Mouse (Mus musculus) ES-E14 (cell line): Measurements from ENCODE around the gene Zfyve9. TPM values are rescaled to one million over a fixed set of nuclear protein-coding genes. Genes with fewer than 3 reads are reported as not detected.
A peak's percentile ranks its signal among the peaks of the same experiment; 100 is the strongest.

Experiments used
- DNase-seq: peaks from one replicate; pipeline ENCODE4 v3.0.0-alpha.2; 2013; ENCODE audit warnings: low read depth, low spot score
- H3K27ac ChIP-seq: 2 replicates; pipeline ENCODE4 v1.5.1; 2012; ENCODE audit warnings: low read depth, mild to moderate bottlenecking, low read length, moderate library complexity, mixed read lengths; ENCODE audit not compliant: poor library complexity, insufficient read depth, severe bottlenecking
- H3K36me3 ChIP-seq: 2 replicates; pipeline ENCODE4 v1.6.1; 2012; ENCODE audit warnings: mild to moderate bottlenecking, low read length, moderate library complexity, mixed read lengths; ENCODE audit not compliant: control insufficient read depth, poor library complexity, insufficient read depth, severe bottlenecking
- H3K4me1 ChIP-seq, 2 experiments: fragments of 150-350 bp in 1 of 2; sonication (generic) in 1 of 2; 2 replicates each; pipeline ENCODE4 v1.6.1; 2012; ENCODE audit warnings: low read length in 2 of 2, mild to moderate bottlenecking in 1 of 2, mixed read lengths in 1 of 2; ENCODE audit not compliant: control insufficient read depth in 2 of 2, insufficient read depth in 2 of 2, poor library complexity in 1 of 2
- H3K4me3 ChIP-seq, 2 experiments: fragments of 150-350 bp in 1 of 2; sonication (generic) in 1 of 2; 2 replicates each; pipeline ENCODE4 v1.5.1; 2012; ENCODE audit warnings: low read length in 2 of 2, low read depth in 1 of 2, mild to moderate bottlenecking in 1 of 2, mixed read lengths in 1 of 2; ENCODE audit not compliant: insufficient read depth in 1 of 2, poor library complexity in 1 of 2, severe bottlenecking in 1 of 2
- H3K9ac ChIP-seq: 2 replicates; pipeline ENCODE4 v1.6.1; 2012; ENCODE audit warnings: low read depth, mild to moderate bottlenecking, low read length, mixed read lengths; ENCODE audit not compliant: poor library complexity, insufficient read depth, severe bottlenecking
- H3K9me3 ChIP-seq: fragments of 150-350 bp; sonication (generic); 2 replicates; pipeline ENCODE4 v1.6.1; 2012; ENCODE audit warnings: low read depth, mild to moderate bottlenecking, low read length; ENCODE audit not compliant: control insufficient read depth, insufficient read depth
- CHD2 ChIP-seq: IDR thresholded peaks from 2 replicates; pipeline ENCODE4 v1.6.1; 2014; ENCODE audit warnings: mild to moderate bottlenecking, low read depth, low read length, inconsistent platforms
- HCFC1 ChIP-seq: IDR thresholded peaks from 2 replicates; pipeline ENCODE4 v1.6.1; 2012; ENCODE audit warnings: low read length, inconsistent platforms, borderline replicate concordance; ENCODE audit not compliant: insufficient read depth
- MAFK ChIP-seq: IDR thresholded peaks from 2 replicates; pipeline ENCODE4 v1.6.1; 2014; ENCODE audit warnings: mild to moderate bottlenecking, low read depth, low read length, inconsistent platforms; ENCODE audit not compliant: insufficient read depth
- ZC3H11A ChIP-seq: IDR thresholded peaks from 2 replicates; pipeline ENCODE4 v1.6.1; 2012; ENCODE audit warnings: low read depth, mild to moderate bottlenecking, inconsistent platforms, low read length, borderline replicate concordance
- ZNF384 ChIP-seq: IDR thresholded peaks from 2 replicates; pipeline ENCODE4 v1.6.1; 2012; ENCODE audit warnings: low read depth, low read length, inconsistent platforms
- in situ Hi-C, 2 experiments: fragments of 600-800 bp; cut with MboI; formaldehyde crosslinking; loops; one replicate each; pipeline ENCODE4 v1.15.1; 2025; ENCODE audit warnings: low sequenced_read_pairs in 2 of 2, inconsistent platforms in 1 of 2; ENCODE audit not compliant: unreplicated experiment in 2 of 2
- total RNA-seq: library from RNA; depleted of rRNA; stranded (reverse); fragments of 300-350 nt; gene quantifications from 2 replicates; pipeline ENCODE4 v1.2.3, GENCODE M21; 2012

The Zfyve9 gene
- total RNA-seq, 1 experiment = 8.7 TPM

DNA sequence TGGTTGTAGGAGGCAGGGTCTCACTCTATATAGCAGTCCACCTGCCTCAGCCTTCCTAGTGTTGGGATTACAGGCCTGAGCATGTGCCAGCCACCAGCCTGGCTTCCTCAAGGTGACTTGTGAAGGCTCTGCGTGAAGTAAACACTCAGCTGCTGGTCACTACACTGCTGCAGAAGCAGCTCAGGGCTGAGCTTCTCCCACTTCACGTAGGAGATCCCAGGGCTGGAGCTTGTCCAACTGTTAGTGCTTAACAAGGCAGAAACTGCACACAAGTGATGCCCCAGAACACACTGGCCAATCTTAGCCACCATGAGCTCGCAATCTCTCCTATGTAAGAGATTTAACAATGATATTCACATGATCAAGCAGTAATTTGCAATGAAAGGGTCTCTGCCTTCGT is 145.9 kb downstream of the Zfyve9 start:
- no peak overlapping the region for H3K9ac ChIP-seq
- in situ Hi-C loops = no loop called here
- H3K36me3 ChIP-seq = peaks cover 31% of the 10 kb centered on the region
- H3K27ac ChIP-seq = peak overlapping the region; percentile 74
- H3K4me1 ChIP-seq = peaks cover 3 to 12% of the 10 kb centered on the region in 2 experiments; a peak in 3 of 4 replicates
- DNase-seq = no peak
- no peak overlapping the region for H3K4me3 ChIP-seq
- TF ChIP-seq ZC3H11A = no peak
- TF ChIP-seq MAFK = no peak
- no peak for TF ChIP-seq CHD2
- TF ChIP-seq ZNF384 = no peak
- no peak for TF ChIP-seq HCFC1
- H3K9me3 ChIP-seq = no peaks in the 10 kb centered on the region

- in situ Hi-C loops = no loop called here
- TF ChIP-seq ZNF384 = no peak
- TF ChIP-seq HCFC1 = no peak
- no peak for TF ChIP-seq CHD2
- TF ChIP-seq MAFK = no peak
- TF ChIP-seq ZC3H11A = no peak
- no peak for DNase-seq
- no peak overlapping the region for H3K9ac ChIP-seq
- H3K4me1 ChIP-seq = peaks cover 3 to 12% of the 10 kb centered on the region in 2 experiments; a peak in 3 of 4 replicates
- H3K36me3 ChIP-seq = peaks cover 40% of the 10 kb centered on the region
- no peaks in the 10 kb centered on the region for H3K9me3 ChIP-seq
- H3K27ac ChIP-seq = no peak overlapping the region
- H3K4me3 ChIP-seq = no peak overlapping the region
These were observed 146.9 kb downstream of the Zfyve9 start for GRCm38 (mm10) chr4:108633703-108634102.

GRCm38 (mm10) chr4:108631616-108632015 is 149.0 kb downstream of the Zfyve9 start:
- Histone ChIP-seq H3K27ac (no peak overlapping the region), H3K9me3 (no peaks in the 10 kb centered on the region), H3K36me3 (peaks cover 59% of the 10 kb centered on the region), H3K4me1 (peaks cover 3 to 12% of the 10 kb centered on the region in 2 experiments; a peak in 3 of 4 replicates), H3K9ac (no peak overlapping the region), H3K4me3 (no peak overlapping the region)
- no peak for TF ChIP-seq MAFK
- TF ChIP-seq HCFC1 = no peak
- TF ChIP-seq ZC3H11A = no peak
- TF ChIP-seq CHD2 = no peak
- TF ChIP-seq ZNF384 = no peak
- in situ Hi-C loops = no loop called here
- DNase-seq = no peak

- TF ChIP-seq CHD2 (no peak), ZC3H11A (no peak), HCFC1 (no peak)
- H3K9me3 ChIP-seq = no peaks in the 10 kb centered on the region
- DNase-seq = no peak
- H3K36me3 ChIP-seq = peaks cover 74% of the 10 kb centered on the region
- peaks cover 3 to 12% of the 10 kb centered on the region in 2 experiments; a peak in 3 of 4 replicates for H3K4me1 ChIP-seq
- in situ Hi-C loops = no loop called here
- no peak overlapping the region for H3K27ac ChIP-seq
- H3K4me3 ChIP-seq = no peak overlapping the region
- H3K9ac ChIP-seq = no peak overlapping the region
These were observed 150.5 kb downstream of the Zfyve9 start for GRCm38 (mm10) chr4:108630096-108630495.

GRCm38 (mm10) chr4:108629363-108629880 is 151.2 kb downstream of the Zfyve9 start:
- TF ChIP-seq ZNF384 (no peak), HCFC1 (no peak), CHD2 (no peak)
- no peak for DNase-seq
- Histone ChIP-seq H3K4me1 (peaks cover 2 to 7% of the 10 kb centered on the region in 2 experiments; a peak in 2 of 4 replicates), H3K9me3 (no peaks in the 10 kb centered on the region), H3K27ac (no peak overlapping the region), H3K36me3 (peaks cover 76% of the 10 kb centered on the region), H3K9ac (no peak overlapping the region), H3K4me3 (no peak overlapping the region)
- in situ Hi-C loops = no loop called here
